Mouse (Mus musculus): ENCODE measurements around the gene Mgst3. TPM values are rescaled to one million over a fixed set of nuclear protein-coding genes. Genes with fewer than 3 reads are reported as not detected.

Mgst3 gene
- 188 and 223 TPM in 2 replicates for polyA plus RNA-seq (2015; fragmentation: Nextera tagmentation; extraction: Ambion mirVana)

- Histone ChIP-seq H3K4me1 (peaks cover 15% of the 10 kb centered on the region), H3K4me2 (peak within 1 kb of the TSS; percentile 90), H3K9ac (replicated peaks) (peak within 1 kb of the TSS; percentile 58), H3K27me3 (replicated peaks) (peaks cover 6% of the 10 kb centered on the region; the same call in 1 of the 2 replicates), H3K36me3 (no peaks in the 10 kb centered on the region), H3K4me3 (replicated peaks) (peak within 1 kb of the TSS; percentile 60), H3K9me3 (replicated peaks) (no peaks in the 10 kb centered on the region), H3K27ac (replicated peaks) (peak within 1 kb of the TSS; percentile 74)
- ATAC-seq (ENCODE audit: low FRiP score), result peak; percentile 96
- 1% methylated on average over 45 of the region's 45 CpGs for WGBS
These were observed at the start of gene Mgst3 for GRCm38 (mm10) chr1:167393683-167394492. Gene Mgst3 (minus strand): TSS chr1:167393841.

GRCm38 (mm10) chr1:167438231-167438885 is 44.7 kb upstream of the Mgst3 start:
- H3K27ac ChIP-seq (replicated peaks), result no peak overlapping the region
- H3K4me1 ChIP-seq, result no peaks in the 10 kb centered on the region
- 63% methylated on average over 9 of the region's 9 CpGs for WGBS
- H3K36me3 ChIP-seq, result no peaks in the 10 kb centered on the region
- H3K9ac ChIP-seq (replicated peaks), result no peak overlapping the region
- ATAC-seq (ENCODE audit: low FRiP score), result no peak
- no peak overlapping the region for H3K4me2 ChIP-seq
- H3K27me3 ChIP-seq (replicated peaks), result 0 out of 2 replicates have a peak, but pooled peaks cover 3% of the 10 kb centered on the region
- no peak overlapping the region for H3K4me3 ChIP-seq (replicated peaks)
- H3K9me3 ChIP-seq (replicated peaks), result no peaks in the 10 kb centered on the region

GRCm38 (mm10) chr1:167437091-167437490 is 43.5 kb upstream of the Mgst3 start:
- WGBS, result 85% methylated on average over 7 of the region's 7 CpGs
- no peak overlapping the region for H3K4me3 ChIP-seq (replicated peaks)
- no peak for ATAC-seq (ENCODE audit: low FRiP score)

GRCm38 (mm10) chr1:167436186-167436975 is 42.7 kb upstream of the Mgst3 start:
- Histone ChIP-seq H3K27me3 (replicated peaks) (0 out of 2 replicates have a peak, but pooled peaks cover 3% of the 10 kb centered on the region), H3K4me3 (replicated peaks) (no peak overlapping the region), H3K9ac (replicated peaks) (no peak overlapping the region), H3K4me1 (no peaks in the 10 kb centered on the region), H3K36me3 (no peaks in the 10 kb centered on the region), H3K4me2 (no peak overlapping the region), H3K27ac (replicated peaks) (no peak overlapping the region), H3K9me3 (replicated peaks) (no peaks in the 10 kb centered on the region)
- WGBS, result 87% methylated on average over 7 of the region's 7 CpGs
- ATAC-seq (ENCODE audit: low FRiP score), result no peak

More at GRCm38 (mm10) chr1:167437091-167437490, 43.5 kb upstream of the Mgst3 start:
- Histone ChIP-seq H3K4me2 (no peak overlapping the region), H3K4me1 (no peaks in the 10 kb centered on the region), H3K27ac (replicated peaks) (no peak overlapping the region), H3K36me3 (no peaks in the 10 kb centered on the region), H3K27me3 (replicated peaks) (0 out of 2 replicates have a peak, but pooled peaks cover 3% of the 10 kb centered on the region), H3K9ac (replicated peaks) (no peak overlapping the region), H3K9me3 (replicated peaks) (no peaks in the 10 kb centered on the region)

- no peaks in the 10 kb centered on the region for H3K36me3 ChIP-seq
- no peak overlapping the region for H3K4me2 ChIP-seq
- H3K27ac ChIP-seq (replicated peaks), result no peak overlapping the region
- H3K9ac ChIP-seq (replicated peaks), result no peak overlapping the region
- H3K4me1 ChIP-seq, result no peaks in the 10 kb centered on the region
- H3K9me3 ChIP-seq (replicated peaks), result no peaks in the 10 kb centered on the region
- H3K4me3 ChIP-seq (replicated peaks), result no peak overlapping the region
- 0 out of 2 replicates have a peak, but pooled peaks cover 3% of the 10 kb centered on the region for H3K27me3 ChIP-seq (replicated peaks)
- 88% methylated on average over 4 of the region's 4 CpGs for WGBS
- ATAC-seq (ENCODE audit: low FRiP score), result no peak
These were observed 41.3 kb upstream of the Mgst3 start for GRCm38 (mm10) chr1:167434931-167435330.

GRCm38 (mm10) chr1:167430976-167431676 is 37.5 kb upstream of the Mgst3 start:
- H3K9me3 ChIP-seq (replicated peaks), result no peaks in the 10 kb centered on the region
- no peak overlapping the region for H3K27ac ChIP-seq (replicated peaks)
- H3K4me2 ChIP-seq, result no peak overlapping the region
- 0 out of 2 replicates have a peak, but pooled peaks cover under 1% of the 10 kb centered on the region for H3K27me3 ChIP-seq (replicated peaks)
- H3K36me3 ChIP-seq, result no peaks in the 10 kb centered on the region
- no peak for ATAC-seq (ENCODE audit: low FRiP score)
- H3K9ac ChIP-seq (replicated peaks), result no peak overlapping the region
- 64% methylated on average over 9 of the region's 9 CpGs for WGBS
- no peak overlapping the region for H3K4me3 ChIP-seq (replicated peaks)
- H3K4me1 ChIP-seq, result no peaks in the 10 kb centered on the region

- WGBS, result 81% methylated on average over 7 of the region's 7 CpGs
These were observed 33.0 kb upstream of the Mgst3 start for GRCm38 (mm10) chr1:167426681-167427080.

GRCm38 (mm10) chr1:167425572-167425971 is 31.9 kb upstream of the Mgst3 start:
- no peak for ATAC-seq (ENCODE audit: low FRiP score)
- H3K36me3 ChIP-seq, result no peaks in the 10 kb centered on the region
- 91% methylated on average over 5 of the region's 5 CpGs for WGBS

More at GRCm38 (mm10) chr1:167426681-167427080, 33.0 kb upstream of the Mgst3 start:
- Histone ChIP-seq H3K4me1 (peaks cover 5% of the 10 kb centered on the region; the same call in 1 of the 2 replicates), H3K36me3 (no peaks in the 10 kb centered on the region), H3K4me3 (replicated peaks) (no peak overlapping the region), H3K9ac (replicated peaks) (no peak overlapping the region), H3K4me2 (no peak overlapping the region), H3K9me3 (replicated peaks) (no peaks in the 10 kb centered on the region), H3K27ac (replicated peaks) (no peak overlapping the region), H3K27me3 (replicated peaks) (no peaks in the 10 kb centered on the region)
- no peak for ATAC-seq (ENCODE audit: low FRiP score)

GRCm38 (mm10) chr1:167422501-167423240 is 29.0 kb upstream of the Mgst3 start:
- H3K4me2 ChIP-seq, result no peak overlapping the region
- H3K9ac ChIP-seq (replicated peaks), result no peak overlapping the region
- no peaks in the 10 kb centered on the region for H3K27me3 ChIP-seq (replicated peaks)
- no peaks in the 10 kb centered on the region for H3K9me3 ChIP-seq (replicated peaks)
- H3K36me3 ChIP-seq, result no peaks in the 10 kb centered on the region
- no peak overlapping the region for H3K4me3 ChIP-seq (replicated peaks)
- peaks cover 5% of the 10 kb centered on the region; the same call in 1 of the 2 replicates for H3K4me1 ChIP-seq
- ATAC-seq (ENCODE audit: low FRiP score), result no peak
- no peak overlapping the region for H3K27ac ChIP-seq (replicated peaks)
- WGBS, result 80% methylated on average over 11 of the region's 11 CpGs

More at GRCm38 (mm10) chr1:167425572-167425971, 31.9 kb upstream of the Mgst3 start:
- Histone ChIP-seq H3K9me3 (replicated peaks) (no peaks in the 10 kb centered on the region), H3K27ac (replicated peaks) (no peak overlapping the region), H3K4me1 (peaks cover 5% of the 10 kb centered on the region; the same call in 1 of the 2 replicates), H3K9ac (replicated peaks) (no peak overlapping the region), H3K27me3 (replicated peaks) (no peaks in the 10 kb centered on the region), H3K4me2 (no peak overlapping the region), H3K4me3 (replicated peaks) (no peak overlapping the region)

GRCm38 (mm10) chr1:167414846-167415245 is 21.2 kb upstream of the Mgst3 start:
- Histone ChIP-seq H3K4me3 (replicated peaks) (no peak overlapping the region), H3K27ac (replicated peaks) (no peak overlapping the region), H3K27me3 (replicated peaks) (no peaks in the 10 kb centered on the region), H3K36me3 (no peaks in the 10 kb centered on the region), H3K9ac (replicated peaks) (no peak overlapping the region), H3K4me2 (no peak overlapping the region), H3K9me3 (replicated peaks) (no peaks in the 10 kb centered on the region), H3K4me1 (no peaks in the 10 kb centered on the region)
- ATAC-seq (ENCODE audit: low FRiP score), result no peak
- WGBS, result 2% methylated on average over 7 of the region's 7 CpGs
